Mouse (Mus musculus): Measurements from ENCODE around the gene Pakap. TPM values are rescaled to one million over a fixed set of nuclear protein-coding genes. Genes with fewer than 3 reads are reported as not detected.
A peak's percentile ranks its signal among the peaks of the same experiment; 100 is the strongest.
"Not testable (repeated sequence)": the region's sequence is repeated elsewhere in the genome, so short reads cannot be mapped to it uniquely, and the experiment has no call there.

Gene Pakap
- polyA plus RNA-seq, 1 experiment from 2014 or later = 17.8 TPM

GRCm38 (mm10) chr4:57886066-57886887 is 318.3 kb downstream of the Pakap start:
- Histone ChIP-seq H3K9ac (no peak overlapping the region), H3K9me3 (replicated peaks) (no peaks in the 10 kb centered on the region), H3K4me1 (peaks cover 19% of the 10 kb centered on the region), H3K27ac (no peak overlapping the region), H3K36me3 (no peaks in the 10 kb centered on the region), H3K27me3 (no peaks in the 10 kb centered on the region), H3K4me2 (no peak overlapping the region), H3K4me3 (replicated peaks) (no peak overlapping the region)
- 65% methylated on average over 11 of the region's 11 CpGs for WGBS
- ATAC-seq (replicated peaks; ENCODE audit: low FRiP score) = no peak

GRCm38 (mm10) chr4:57886888-57887230 is 318.9 kb downstream of the Pakap start:
- H3K4me2 ChIP-seq = no peak overlapping the region
- peaks cover 19% of the 10 kb centered on the region for H3K4me1 ChIP-seq
- no peaks in the 10 kb centered on the region for H3K27me3 ChIP-seq
- no peak overlapping the region for H3K9ac ChIP-seq
- no peaks in the 10 kb centered on the region for H3K9me3 ChIP-seq (replicated peaks)
- H3K36me3 ChIP-seq = no peaks in the 10 kb centered on the region
- WGBS = 94% methylated on average over 3 of the region's 3 CpGs
- no peak for ATAC-seq (replicated peaks; ENCODE audit: low FRiP score)
- H3K27ac ChIP-seq = no peak overlapping the region
- H3K4me3 ChIP-seq (replicated peaks) = no peak overlapping the region

- Histone ChIP-seq H3K27ac (no peak overlapping the region), H3K27me3 (no peaks in the 10 kb centered on the region), H3K4me2 (no peak overlapping the region), H3K9ac (no peak overlapping the region), H3K36me3 (peaks cover 3% of the 10 kb centered on the region; the same call in 1 of the 2 replicates), H3K4me1 (peaks cover 19% of the 10 kb centered on the region), H3K9me3 (replicated peaks) (no peaks in the 10 kb centered on the region), H3K4me3 (replicated peaks) (no peak overlapping the region)
- ATAC-seq (replicated peaks; ENCODE audit: low FRiP score) = no peak
- 91% methylated on average over 2 of the region's 2 CpGs for WGBS
Observed at GRCm38 (mm10) chr4:57888246-57888645, 320.3 kb downstream of the Pakap start.

- not testable (repeated sequence) for H3K27me3 ChIP-seq; H3K9me3 ChIP-seq (replicated peaks); ATAC-seq (replicated peaks; ENCODE audit: low FRiP score); H3K9ac ChIP-seq; H3K36me3 ChIP-seq; H3K27ac ChIP-seq; H3K4me2 ChIP-seq; H3K4me3 ChIP-seq (replicated peaks)
- peaks cover 11% of the 10 kb centered on the region for H3K4me1 ChIP-seq
- WGBS = 97% methylated on average over 1 of the region's 1 CpGs
Observed at GRCm38 (mm10) chr4:57888978-57889377, 321.0 kb downstream of the Pakap start.

GRCm38 (mm10) chr4:57889773-57890172 is 321.8 kb downstream of the Pakap start:
- H3K27ac ChIP-seq = no peak overlapping the region
- no peak overlapping the region for H3K4me3 ChIP-seq (replicated peaks)
- H3K4me1 ChIP-seq = peaks cover 8% of the 10 kb centered on the region
- no peaks in the 10 kb centered on the region for H3K9me3 ChIP-seq (replicated peaks)
- no peak overlapping the region for H3K4me2 ChIP-seq
- no peak overlapping the region for H3K9ac ChIP-seq
- no peak for ATAC-seq (replicated peaks; ENCODE audit: low FRiP score)
- no peaks in the 10 kb centered on the region for H3K27me3 ChIP-seq
- H3K36me3 ChIP-seq = peaks cover 4% of the 10 kb centered on the region; the same call in 1 of the 2 replicates
- 91% methylated on average over 8 of the region's 8 CpGs for WGBS

GRCm38 (mm10) chr4:57892001-57892586 is 324.1 kb downstream of the Pakap start:
- ATAC-seq (replicated peaks; ENCODE audit: low FRiP score) = no peak

GRCm38 (mm10) chr4:57895140-57895539 is 327.2 kb downstream of the Pakap start:
- Histone ChIP-seq H3K4me2 (no peak overlapping the region), H3K27ac (0 out of 2 replicates have a peak overlapping the region, but pooled peaks have one; percentile 20), H3K4me3 (replicated peaks) (no peak overlapping the region), H3K9ac (no peak overlapping the region), H3K27me3 (no peaks in the 10 kb centered on the region), H3K36me3 (peaks cover 4% of the 10 kb centered on the region; the same call in 1 of the 2 replicates), H3K4me1 (peaks cover 16% of the 10 kb centered on the region; the same call in 1 of the 2 replicates), H3K9me3 (replicated peaks) (no peaks in the 10 kb centered on the region)
- WGBS = 49% methylated on average over 5 of the region's 5 CpGs
- no peak for ATAC-seq (replicated peaks; ENCODE audit: low FRiP score)

More at GRCm38 (mm10) chr4:57892001-57892586, 324.1 kb downstream of the Pakap start:
- 85% methylated on average over 10 of the region's 10 CpGs for WGBS
- Histone ChIP-seq H3K27ac (no peak overlapping the region), H3K4me2 (no peak overlapping the region), H3K4me1 (peaks cover 16% of the 10 kb centered on the region; the same call in 1 of the 2 replicates), H3K27me3 (no peaks in the 10 kb centered on the region), H3K9ac (no peak overlapping the region), H3K4me3 (replicated peaks) (no peak overlapping the region), H3K36me3 (peaks cover 4% of the 10 kb centered on the region; the same call in 1 of the 2 replicates), H3K9me3 (replicated peaks) (no peaks in the 10 kb centered on the region)

- H3K9me3 ChIP-seq (replicated peaks) = no peaks in the 10 kb centered on the region
- H3K4me2 ChIP-seq = no peak overlapping the region
- H3K4me3 ChIP-seq (replicated peaks) = no peak overlapping the region
- H3K27ac ChIP-seq = 0 out of 2 replicates have a peak overlapping the region, but pooled peaks have one; percentile 20
- ATAC-seq (replicated peaks; ENCODE audit: low FRiP score) = no peak
- H3K9ac ChIP-seq = no peak overlapping the region
- 48% methylated on average over 6 of the region's 6 CpGs for WGBS
- H3K36me3 ChIP-seq = peaks cover 4% of the 10 kb centered on the region; the same call in 1 of the 2 replicates
- no peaks in the 10 kb centered on the region for H3K27me3 ChIP-seq
- peaks cover 16% of the 10 kb centered on the region; the same call in 1 of the 2 replicates for H3K4me1 ChIP-seq
Observed at GRCm38 (mm10) chr4:57895902-57896301, 327.9 kb downstream of the Pakap start.

GRCm38 (mm10) chr4:57896631-57897030 is 328.7 kb downstream of the Pakap start:
- Histone ChIP-seq H3K27me3 (no peaks in the 10 kb centered on the region), H3K27ac (no peak overlapping the region), H3K9ac (no peak overlapping the region), H3K4me3 (replicated peaks) (no peak overlapping the region), H3K9me3 (replicated peaks) (no peaks in the 10 kb centered on the region), H3K4me1 (peaks cover 16% of the 10 kb centered on the region; the same call in 1 of the 2 replicates), H3K4me2 (no peak overlapping the region), H3K36me3 (peaks cover 4% of the 10 kb centered on the region; the same call in 1 of the 2 replicates)
- 67% methylated on average over 3 of the region's 3 CpGs for WGBS
- no peak for ATAC-seq (replicated peaks; ENCODE audit: low FRiP score)

GRCm38 (mm10) chr4:57901210-57901609 is 333.2 kb downstream of the Pakap start:
- Histone ChIP-seq H3K4me1 (peaks cover 11% of the 10 kb centered on the region), H3K4me2 (no peak overlapping the region), H3K36me3 (no peaks in the 10 kb centered on the region), H3K9me3 (replicated peaks) (no peaks in the 10 kb centered on the region), H3K27ac (no peak overlapping the region), H3K27me3 (no peaks in the 10 kb centered on the region), H3K9ac (no peak overlapping the region), H3K4me3 (replicated peaks) (no peak overlapping the region)
- 10% methylated on average over 4 of the region's 4 CpGs for WGBS
- ATAC-seq (replicated peaks; ENCODE audit: low FRiP score) = no peak

GRCm38 (mm10) chr4:57902619-57903018 is 334.6 kb downstream of the Pakap start:
- Histone ChIP-seq H3K9me3 (replicated peaks) (no peaks in the 10 kb centered on the region), H3K9ac (no peak overlapping the region), H3K36me3 (no peaks in the 10 kb centered on the region), H3K4me2 (no peak overlapping the region), H3K4me3 (replicated peaks) (no peak overlapping the region), H3K4me1 (peaks cover 7% of the 10 kb centered on the region), H3K27ac (no peak overlapping the region), H3K27me3 (no peaks in the 10 kb centered on the region)
- ATAC-seq (replicated peaks; ENCODE audit: low FRiP score) = no peak
- 80% methylated on average over 5 of the region's 5 CpGs for WGBS

- Histone ChIP-seq H3K36me3 (no peaks in the 10 kb centered on the region), H3K27me3 (no peaks in the 10 kb centered on the region), H3K9ac (no peak overlapping the region), H3K27ac (no peak overlapping the region), H3K9me3 (replicated peaks) (no peaks in the 10 kb centered on the region), H3K4me3 (replicated peaks) (no peak overlapping the region), H3K4me1 (peaks cover 7% of the 10 kb centered on the region), H3K4me2 (peak overlapping the region; percentile 36)
- ATAC-seq (replicated peaks; ENCODE audit: low FRiP score) = peak; percentile 28; the same call in 1 of the 2 replicates
- 11% methylated on average over 5 of the region's 5 CpGs for WGBS
Observed at GRCm38 (mm10) chr4:57904211-57904610, 336.2 kb downstream of the Pakap start.

All from kidney, embryonic 15.5 days (tissue).